Mouse (Mus musculus) midbrain, postnatal 0 days (tissue): Measurements from ENCODE around the gene Unc5cl. TPM values are rescaled to one million over a fixed set of nuclear protein-coding genes. Genes with fewer than 3 reads are reported as not detected.
"Not testable (repeated sequence)": the region's sequence is repeated elsewhere in the genome, so short reads cannot be mapped to it uniquely, and the experiment has no call there.

Experiments used
- ATAC-seq: fragments of 200-750 bp; cut with Nextera tagmentation; 2 replicates; pipeline ENCODE4 v1.8.0; 2017; ENCODE audit warnings: moderate number of reproducible peaks, mild to moderate bottlenecking, moderate TSS enrichment, moderate library complexity; ENCODE audit not compliant: low FRiP score
- DNase-seq: peaks from one replicate; pipeline ENCODE4 v3.0.0-alpha.2; 2015; ENCODE audit warnings: low spot score
- H3K27ac ChIP-seq: fragments of 300-500 bp; sonication (generic); 2 replicates; pipeline ENCODE4 v1.5.1; 2014; ENCODE audit warnings: low read depth, mild to moderate bottlenecking, low read length, mixed read lengths
- H3K27me3 ChIP-seq: fragments of 300-500 bp; sonication (generic); 2 replicates; pipeline ENCODE4 v1.6.1; 2014; ENCODE audit warnings: low read length, control low read depth, mixed read lengths; ENCODE audit not compliant: insufficient read depth
- H3K36me3 ChIP-seq: fragments of 300-500 bp; sonication (generic); 2 replicates; pipeline ENCODE4 v1.6.1; 2014; ENCODE audit warnings: low read length, control low read depth, mixed read lengths; ENCODE audit not compliant: insufficient read depth
- H3K4me1 ChIP-seq: fragments of 300-500 bp; sonication (generic); 2 replicates; pipeline ENCODE4 v1.6.1; 2014; ENCODE audit warnings: mild to moderate bottlenecking, control low read depth, antibody characterized with exemption, low read length, mixed read lengths; ENCODE audit not compliant: insufficient read depth
- H3K4me2 ChIP-seq: fragments of 300-500 bp; sonication (generic); 2 replicates; pipeline ENCODE4 v1.6.1; 2014; ENCODE audit warnings: low read depth, mild to moderate bottlenecking, low read length, mixed read lengths; ENCODE audit not compliant: poor library complexity, severe bottlenecking
- H3K4me3 ChIP-seq: fragments of 300-500 bp; sonication (generic); 2 replicates; pipeline ENCODE4 v1.5.1; 2014; ENCODE audit warnings: low read depth, mild to moderate bottlenecking, low read length, moderate library complexity
- H3K9ac ChIP-seq: fragments of 300-500 bp; sonication (generic); replicated peaks from 2 replicates; pipeline ENCODE4 v1.6.1; 2014; ENCODE audit warnings: mild to moderate bottlenecking, low read length, moderate library complexity, mixed read lengths; ENCODE audit not compliant: poor library complexity, severe bottlenecking
- H3K9me3 ChIP-seq: fragments of 300-500 bp; sonication (generic); 2 replicates; pipeline ENCODE4 v1.6.1; 2016; ENCODE audit warnings: low read length, control low read depth
- CTCF ChIP-seq: IDR thresholded peaks from 2 replicates; pipeline ENCODE4 v1.5.1; 2016; ENCODE audit warnings: antibody characterized with exemption, mild to moderate bottlenecking
- WGBS: fragments of 180-500 bp; shearing (Covaris S2); extraction: QIAGEN DNeasy Blood & Tissue Kit; methylation state at CpG from one replicate; pipeline ENCODE4 v1.1.7; 2014; 5-methylcytosine and 5-hydroxymethylcytosine counted together
- polyA plus RNA-seq: library from polyadenylated mRNA; unstranded; fragments of >200 nt; fragmentation: Nextera tagmentation; extraction: Ambion mirVana; gene quantifications from 2 replicates; pipeline ENCODE4 v1.2.1, GENCODE M21; 2015
- total RNA-seq: library from RNA; depleted of rRNA; stranded (reverse); fragments of >200 nt; gene quantifications from 2 replicates; pipeline ENCODE4 v1.2.3, GENCODE M21; 2014

Unc5cl gene
- total and polyA plus RNA-seq, 2 experiments from 2014 or later = 0.32 to 0.49 TPM

GRCm38 (mm10) chr17:48467395-48468231 is 12.9 kb downstream of the Unc5cl start:
- Histone ChIP-seq H3K9me3 (no peaks in the 10 kb centered on the region), H3K27me3 (no peaks in the 10 kb centered on the region), H3K4me1 (peaks cover 4% of the 10 kb centered on the region; the same call in 1 of the 2 replicates), H3K4me3 (no peak overlapping the region), H3K4me2 (peak overlapping the region; percentile 36), H3K9ac (0 out of 2 replicates have a peak overlapping the region, but pooled peaks have one; percentile 24), H3K36me3 (no peaks in the 10 kb centered on the region), H3K27ac (no peak overlapping the region)
- 8% methylated on average over 22 of the region's 22 CpGs for WGBS
- TF ChIP-seq CTCF = peak; percentile 98
- DNase-seq (peak; percentile 85), ATAC-seq (peak; percentile 78)

- not testable (repeated sequence) for H3K9me3 ChIP-seq, H3K4me3 ChIP-seq, H3K4me1 ChIP-seq, H3K36me3 ChIP-seq, ATAC-seq, H3K9ac ChIP-seq, H3K4me2 ChIP-seq, H3K27me3 ChIP-seq, H3K27ac ChIP-seq, DNase-seq
- 85% methylated on average over 6 of the region's 6 CpGs for WGBS
Observed at GRCm38 (mm10) chr17:48474282-48474681, 19.6 kb downstream of the Unc5cl start.

GRCm38 (mm10) chr17:48475444-48475843 is 20.7 kb downstream of the Unc5cl start:
- 84% methylated on average over 8 of the region's 8 CpGs for WGBS
- no peak overlapping the region for H3K27ac ChIP-seq
- no peak for TF ChIP-seq CTCF
- no peaks in the 10 kb centered on the region for H3K36me3 ChIP-seq
- no peaks in the 10 kb centered on the region for H3K4me1 ChIP-seq
- no peak overlapping the region for H3K9ac ChIP-seq
- ATAC-seq (no peak), DNase-seq (no peak)
- H3K27me3 ChIP-seq = no peaks in the 10 kb centered on the region
- no peak overlapping the region for H3K4me3 ChIP-seq
- no peaks in the 10 kb centered on the region for H3K9me3 ChIP-seq
- H3K4me2 ChIP-seq = no peak overlapping the region

DNA sequence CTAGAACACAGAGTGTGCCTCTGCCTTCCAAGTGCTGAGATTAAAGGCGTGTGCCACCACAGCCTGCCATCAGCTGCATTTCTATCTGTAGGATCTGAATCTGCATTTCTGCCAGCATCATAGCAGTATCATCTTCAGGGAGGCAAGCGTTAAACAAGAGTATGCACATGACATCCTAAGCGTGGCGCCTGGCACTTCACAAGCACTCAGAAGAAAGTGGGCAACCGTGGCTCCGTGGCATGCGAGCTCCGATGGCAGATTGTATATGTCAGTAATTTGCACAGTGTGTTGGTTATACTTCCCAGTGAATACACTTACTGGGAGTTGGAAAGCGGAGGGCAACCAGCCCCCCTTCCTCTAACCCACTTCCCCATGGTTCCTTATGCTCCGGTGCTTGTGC is 25.3 kb downstream of the Unc5cl start:
- Histone ChIP-seq H3K36me3 (no peaks in the 10 kb centered on the region), H3K9ac (no peak overlapping the region), H3K4me1 (no peaks in the 10 kb centered on the region), H3K4me2 (no peak overlapping the region), H3K27ac (no peak overlapping the region), H3K9me3 (no peaks in the 10 kb centered on the region), H3K27me3 (no peaks in the 10 kb centered on the region), H3K4me3 (no peak overlapping the region)
- 87% methylated on average over 10 of the region's 10 CpGs for WGBS
- DNase-seq = no peak
- ATAC-seq = no peak
- no peak for TF ChIP-seq CTCF

- no peak for TF ChIP-seq CTCF
- H3K27me3 ChIP-seq = no peaks in the 10 kb centered on the region
- DNase-seq = no peak
- H3K4me3 ChIP-seq = no peak overlapping the region
- no peak overlapping the region for H3K9ac ChIP-seq
- no peaks in the 10 kb centered on the region for H3K9me3 ChIP-seq
- ATAC-seq = no peak
- H3K4me1 ChIP-seq = no peaks in the 10 kb centered on the region
- no peak overlapping the region for H3K4me2 ChIP-seq
- 88% methylated on average over 5 of the region's 5 CpGs for WGBS
- H3K27ac ChIP-seq = no peak overlapping the region
- no peaks in the 10 kb centered on the region for H3K36me3 ChIP-seq
Observed at GRCm38 (mm10) chr17:48483764-48484163, 29.1 kb downstream of the Unc5cl start.

DNA sequence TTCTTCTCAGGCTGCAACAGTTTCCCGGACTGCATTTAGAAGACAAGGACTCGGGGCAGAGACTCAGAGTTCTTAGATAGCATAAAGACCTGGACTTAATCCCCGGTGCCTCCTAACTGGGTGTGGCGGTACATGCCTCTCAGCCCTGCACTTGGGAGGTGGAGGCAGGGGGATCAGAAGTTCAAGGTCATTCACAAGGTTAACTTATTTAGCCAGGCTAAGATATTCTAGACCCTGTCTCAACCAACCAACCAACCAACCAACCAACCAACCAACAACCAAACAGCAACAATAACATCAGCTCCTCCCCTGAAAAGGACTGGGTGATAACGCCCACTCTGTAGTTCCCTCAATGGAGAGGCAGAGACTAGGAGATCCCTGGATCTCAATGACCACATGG is 29.5 kb downstream of the Unc5cl start:
- ATAC-seq (no peak), DNase-seq (no peak)
- Histone ChIP-seq H3K9ac (no peak overlapping the region), H3K4me3 (no peak overlapping the region), H3K27me3 (no peaks in the 10 kb centered on the region), H3K9me3 (no peaks in the 10 kb centered on the region), H3K4me2 (no peak overlapping the region), H3K36me3 (no peaks in the 10 kb centered on the region), H3K27ac (no peak overlapping the region), H3K4me1 (no peaks in the 10 kb centered on the region)
- no peak for TF ChIP-seq CTCF
- WGBS = 89% methylated on average over 5 of the region's 5 CpGs
